Mouse (Mus musculus) cerebellum, adult 2 months (tissue): Measurements from ENCODE around the gene Nfe2l2.
"Not testable (repeated sequence)": the region's sequence is repeated elsewhere in the genome, so short reads cannot be mapped to it uniquely, and the experiment has no call there.

Experiments used
- CTCF ChIP-seq: fragments of 200-500 bp; IDR thresholded peaks from 2 replicates; pipeline ENCODE4 v1.5.1; 2011; ENCODE audit warnings: low read depth, mild to moderate bottlenecking, control low read depth, low read length, moderate library complexity, borderline replicate concordance; ENCODE audit not compliant: insufficient read depth
- POLR2A ChIP-seq: fragments of 200-500 bp; IDR thresholded peaks from 2 replicates; pipeline ENCODE4 v1.6.1; 2011; ENCODE audit warnings: low read length, control low read depth, borderline replicate concordance; ENCODE audit not compliant: insufficient read depth

DNA sequence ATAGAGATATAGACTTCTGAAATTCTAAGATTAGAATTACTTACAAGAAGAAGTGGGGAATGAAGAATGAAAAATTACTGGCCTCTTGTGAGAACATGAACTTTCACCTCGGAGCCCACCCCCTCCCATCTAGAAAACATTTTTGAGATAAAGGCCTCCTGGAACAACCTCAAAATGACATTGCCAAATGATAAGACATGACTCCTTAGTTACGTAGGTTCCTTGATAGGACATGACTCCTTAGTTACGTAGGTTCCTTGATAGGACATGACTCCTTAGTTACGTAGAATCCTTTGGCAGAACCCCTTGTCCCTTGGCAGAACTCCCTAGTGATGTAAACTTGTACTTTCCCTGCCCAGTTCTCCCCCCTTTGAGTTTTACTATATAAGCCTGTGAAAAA, 62.1 kb downstream of the Nfe2l2 start:
- TF ChIP-seq CTCF, POLR2A: not testable (repeated sequence)
